Mouse (Mus musculus) liver, embryonic 14.5 days (tissue): ENCODE results near the gene Tusc2. TPM values are rescaled to one million over a fixed set of nuclear protein-coding genes. Genes with fewer than 3 reads are reported as not detected.

ENCODE experiments used
- ATAC-seq: fragments of 200-750 bp; cut with Nextera tagmentation; 2 replicates; pipeline ENCODE4 v1.8.0; 2017; ENCODE audit warnings: moderate number of reproducible peaks, mild to moderate bottlenecking, moderate library complexity; ENCODE audit not compliant: insufficient read depth
- DNase-seq, 3 experiments: peaks; one replicate each; pipeline ENCODE4 v3.0.0-alpha.2; 2012 to 2013; ENCODE audit warnings: low read depth in 3 of 3, low spot score in 3 of 3
- H3K27ac ChIP-seq: fragments of 300-500 bp; sonication (generic); 2 replicates; pipeline ENCODE4 v1.5.1; 2014; ENCODE audit warnings: moderate library complexity, mild to moderate bottlenecking, control low read depth, inconsistent platforms
- H3K27me3 ChIP-seq: fragments of 300-500 bp; sonication (generic); 2 replicates; pipeline ENCODE4 v1.6.1; 2014; ENCODE audit warnings: mild to moderate bottlenecking, low read length, moderate library complexity; ENCODE audit not compliant: control insufficient read depth, insufficient read depth
- H3K36me3 ChIP-seq: fragments of 300-500 bp; sonication (generic); replicated peaks from 2 replicates; pipeline ENCODE4 v1.6.1; 2014; ENCODE audit warnings: low read depth; ENCODE audit not compliant: control insufficient read depth, insufficient read depth
- H3K4me1 ChIP-seq, 2 experiments: fragments of 200-500 bp in 1 of 2; fragments of 300-500 bp in 1 of 2; sonication (generic) in 1 of 2; replicated peaks; 2 replicates each; pipeline ENCODE4 v1.6.1; 2012 to 2014; ENCODE audit warnings: antibody characterized with exemption in 1 of 2, inconsistent platforms in 1 of 2, low read length in 1 of 2; ENCODE audit not compliant: control insufficient read depth in 2 of 2, insufficient read depth in 2 of 2
- H3K4me2 ChIP-seq: fragments of 300-500 bp; sonication (generic); 2 replicates; pipeline ENCODE4 v1.6.1; 2014; ENCODE audit warnings: low read depth, mild to moderate bottlenecking, control low read depth, moderate library complexity
- H3K4me3 ChIP-seq, 2 experiments: fragments of 200-500 bp in 1 of 2; fragments of 300-500 bp in 1 of 2; sonication (generic) in 1 of 2; 2 replicates each; pipeline ENCODE4 v1.5.1; 2012 to 2014; ENCODE audit warnings: low read depth in 2 of 2, low read length in 2 of 2, mild to moderate bottlenecking in 2 of 2, control low read depth in 1 of 2, inconsistent platforms in 1 of 2, moderate library complexity in 1 of 2; ENCODE audit not compliant: insufficient read depth in 1 of 2
- H3K9ac ChIP-seq: fragments of 300-500 bp; sonication (generic); replicated peaks from 2 replicates; pipeline ENCODE4 v1.6.1; 2014; ENCODE audit warnings: mild to moderate bottlenecking, control low read depth, moderate library complexity
- H3K9me3 ChIP-seq: fragments of 300-500 bp; sonication (generic); 2 replicates; pipeline ENCODE4 v1.6.1; 2016; ENCODE audit warnings: low read length, mixed read lengths; ENCODE audit not compliant: control insufficient read depth
- CTCF ChIP-seq: IDR thresholded peaks from 2 replicates; pipeline ENCODE4 v1.5.1; 2016; ENCODE audit warnings: antibody characterized with exemption, low read depth, control low read depth
- EP300 ChIP-seq: IDR thresholded peaks from 2 replicates; pipeline ENCODE4 v1.6.1; 2016; ENCODE audit warnings: antibody characterized with exemption, low read depth
- WGBS: fragments of 180-500 bp; shearing (Covaris S2); extraction: QIAGEN DNeasy Blood & Tissue Kit; methylation state at CpG from one replicate; pipeline ENCODE4 v1.1.7; 2014; ENCODE audit not compliant: insufficient replicate concordance; 5-methylcytosine and 5-hydroxymethylcytosine counted together
- polyA plus RNA-seq, 2 experiments: library from polyadenylated mRNA; depleted of rRNA in 1 of 2; stranded (reverse) in 1 of 2; unstranded in 1 of 2; fragments of >200 nt; fragmentation: Nextera tagmentation in 1 of 2; extraction: Ambion mirVana in 1 of 2; gene quantifications; 2 replicates each; pipeline versions ENCODE4 v1.2.1 to v1.2.3; 2012 to 2014

Tusc2 gene
- polyA plus RNA-seq, 2 experiments, result 22.6 to 39.7 TPM

- ATAC-seq (no peak), DNase-seq (no peak)
These were observed 3.8 kb downstream of the Tusc2 start for GRCm38 (mm10) chr9:107566855-107567254.

GRCm38 (mm10) chr9:107567702-107568319 lies 4.8 kb downstream of the Tusc2 start, which contains the start of gene Hyal2:
Hyal2 (plus strand) TSS chr9:107567945.
- Histone ChIP-seq H3K27ac (peak within 1 kb of the TSS; percentile 84), H3K36me3 (peaks cover 9% of the 10 kb centered on the region), H3K4me2 (peak within 1 kb of the TSS; percentile 85), H3K4me1 (peaks cover 49 to 60% of the 10 kb centered on the region in 2 experiments), H3K9ac (peak within 1 kb of the TSS; percentile 87), H3K4me3 (peak within 1 kb of the TSS; percentile 86 to 88), H3K27me3 (no peaks in the 10 kb centered on the region), H3K9me3 (no peaks in the 10 kb centered on the region)
- ATAC-seq (no peak), DNase-seq (no peak)
- TF ChIP-seq CTCF, result no peak
- no peak for TF ChIP-seq EP300
- WGBS, result 45% methylated on average over 18 of the region's 18 CpGs

More at GRCm38 (mm10) chr9:107566855-107567254, 3.8 kb downstream of the Tusc2 start:
- H3K9me3 ChIP-seq, result no peaks in the 10 kb centered on the region
- H3K9ac ChIP-seq, result no peak overlapping the region
- H3K4me2 ChIP-seq, result peak overlapping the region; percentile 0; the same call in 1 of the 2 replicates
- peaks cover 3% of the 10 kb centered on the region for H3K36me3 ChIP-seq
- TF ChIP-seq EP300 (no peak), CTCF (no peak)
- H3K4me3 ChIP-seq, result no peak overlapping the region
- H3K4me1 ChIP-seq, result peaks cover 39 to 54% of the 10 kb centered on the region in 2 experiments
- 49% methylated on average over 3 of the region's 3 CpGs for WGBS
- peak overlapping the region; percentile 38; the same call in 1 of the 2 replicates for H3K27ac ChIP-seq
- no peaks in the 10 kb centered on the region for H3K27me3 ChIP-seq

- WGBS, result under 1% methylated on average over 41 of the region's 41 CpGs
- peak overlapping the region; percentile 86 to 88 for H3K4me3 ChIP-seq
- H3K27ac ChIP-seq, result peak overlapping the region; percentile 84
- ATAC-seq (peak; percentile 79), DNase-seq (peak; percentile 80 to 82 (median 81))
- no peaks in the 10 kb centered on the region for H3K9me3 ChIP-seq
- H3K4me2 ChIP-seq, result peak overlapping the region; percentile 85
- TF ChIP-seq EP300 (peak; percentile 57), CTCF (no peak)
- H3K4me1 ChIP-seq, result peaks cover 48 to 63% of the 10 kb centered on the region in 2 experiments
- peaks cover 12% of the 10 kb centered on the region for H3K36me3 ChIP-seq
- H3K9ac ChIP-seq, result peak overlapping the region; percentile 87
- H3K27me3 ChIP-seq, result no peaks in the 10 kb centered on the region
These were observed 5.5 kb downstream of the Tusc2 start for GRCm38 (mm10) chr9:107568331-107569261.

GRCm38 (mm10) chr9:107569270-107569669 lies 6.2 kb downstream of the Tusc2 start:
- ATAC-seq, result peak; percentile 9
- peaks cover 42 to 57% of the 10 kb centered on the region in 2 experiments for H3K4me1 ChIP-seq

GRCm38 (mm10) chr9:107570016-107570415 lies 7.0 kb downstream of the Tusc2 start:
- peak overlapping the region; percentile 85 for H3K4me2 ChIP-seq
- ATAC-seq, result no peak
- no peaks in the 10 kb centered on the region for H3K9me3 ChIP-seq
- H3K9ac ChIP-seq, result peak overlapping the region; percentile 87
- H3K27me3 ChIP-seq, result no peaks in the 10 kb centered on the region
- peak overlapping the region; percentile 84 for H3K27ac ChIP-seq
- 64% methylated on average over 13 of the region's 13 CpGs for WGBS
- no peak for TF ChIP-seq EP300
- 0 out of 2 replicates have a peak, but pooled peaks have one; percentile 4 for TF ChIP-seq CTCF
- DNase-seq, result no peak
- peak overlapping the region; percentile 86 to 88 for H3K4me3 ChIP-seq
- H3K4me1 ChIP-seq, result peaks cover 42 to 56% of the 10 kb centered on the region in 2 experiments
- H3K36me3 ChIP-seq, result peaks cover 12% of the 10 kb centered on the region

More at GRCm38 (mm10) chr9:107569270-107569669, 6.2 kb downstream of the Tusc2 start:
- DNase-seq, result no peak
- 0% methylated on average over 23 of the region's 23 CpGs for WGBS
- peak overlapping the region; percentile 86 to 88 for H3K4me3 ChIP-seq
- peak overlapping the region; percentile 87 for H3K9ac ChIP-seq
- peak overlapping the region; percentile 85 for H3K4me2 ChIP-seq
- H3K27ac ChIP-seq, result peak overlapping the region; percentile 84
- TF ChIP-seq EP300 (no peak), CTCF (0 out of 2 replicates have a peak, but pooled peaks have one; percentile 9)
- H3K9me3 ChIP-seq, result no peaks in the 10 kb centered on the region
- H3K36me3 ChIP-seq, result peaks cover 12% of the 10 kb centered on the region
- H3K27me3 ChIP-seq, result no peaks in the 10 kb centered on the region
